Mouse (Mus musculus): ENCODE results near the gene Celf1.
"Not testable (repeated sequence)": the region's sequence is repeated elsewhere in the genome, so short reads cannot be mapped to it uniquely, and the experiment has no call there.

Celf1 gene

GRCm38 (mm10) chr2:90940233-90941229 is at the start of gene Celf1:
Gene Celf1, plus strand, starts transcription at chr2:90940382.
- DNase-seq (ENCODE audit: low spot score): peak; percentile 91

GRCm38 (mm10) chr2:90893673-90894298 is 46.4 kb upstream of the Celf1 start:
- DNase-seq (ENCODE audit: low spot score): no peak

DNA sequence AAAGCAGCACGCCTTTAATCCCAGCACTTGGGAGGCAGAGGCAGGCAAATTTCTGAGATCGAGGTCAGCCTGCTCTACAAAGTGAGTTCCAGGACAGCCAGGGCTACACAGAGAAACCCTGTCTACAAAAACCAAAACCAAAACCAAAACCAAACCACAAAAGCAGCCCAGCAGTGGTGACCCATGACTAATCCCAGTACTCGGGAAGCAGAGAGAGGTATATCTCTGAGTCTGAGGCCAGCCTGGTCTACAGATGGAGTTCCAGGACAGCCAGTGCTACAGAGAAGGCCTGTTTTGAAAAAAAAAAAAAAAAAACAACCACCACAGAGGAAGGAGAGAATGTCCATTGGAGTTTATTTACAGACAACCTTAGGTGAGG is 45.9 kb upstream of the Celf1 start:
- DNase-seq (ENCODE audit: low spot score): not testable (repeated sequence)

DNA sequence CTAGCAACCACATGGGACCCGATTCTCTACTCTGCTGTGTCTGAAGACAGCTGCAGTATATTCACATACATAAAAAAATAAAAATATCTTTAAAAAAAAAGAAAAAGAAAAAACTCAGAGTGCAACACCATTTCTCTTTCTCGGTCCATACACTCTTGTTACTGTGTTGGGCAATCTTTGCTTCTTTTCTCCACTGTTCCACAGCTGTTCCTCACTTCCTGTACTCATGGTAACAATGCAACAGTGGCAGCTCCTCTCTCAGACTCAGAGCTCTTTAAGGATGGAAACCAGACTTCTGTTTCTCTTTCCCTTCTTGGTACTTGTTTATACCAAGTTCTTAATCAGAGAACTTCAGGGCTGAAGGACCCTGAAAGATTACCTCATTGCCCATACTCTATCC is 36.8 kb upstream of the Celf1 start:
- no peak for DNase-seq (ENCODE audit: low spot score)

GRCm38 (mm10) chr2:90904076-90904855 is 35.9 kb upstream of the Celf1 start, which contains the start of the genes Kbtbd4 and Ndufs3:
Gene Kbtbd4, plus strand, starts transcription at chr2:90904740.
Gene Ndufs3, minus strand, starts transcription at chr2:90904827.
- DNase-seq (ENCODE audit: low spot score): peak; percentile 94

DNA sequence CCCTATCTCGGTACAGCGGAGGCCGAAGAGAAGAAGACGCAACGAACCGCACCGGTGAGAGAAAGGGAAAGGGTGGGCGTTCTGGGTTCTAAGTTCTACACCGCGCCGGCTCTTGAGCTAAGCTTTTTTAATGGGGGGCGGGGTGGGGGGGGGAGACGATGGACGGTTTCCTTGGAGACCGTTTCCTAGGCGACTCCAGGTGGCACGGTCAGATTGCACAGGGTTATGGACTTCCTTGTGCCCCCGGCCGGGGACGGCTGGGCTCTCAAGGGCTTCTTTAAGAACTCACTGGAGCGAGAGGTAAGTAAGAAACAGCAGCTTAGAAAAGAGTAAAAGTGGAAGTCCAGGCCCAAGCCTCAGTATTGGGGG is 35.3 kb upstream of the Celf1 start:
- DNase-seq (ENCODE audit: low spot score): no peak

- DNase-seq (ENCODE audit: low spot score): no peak
These were observed 33.5 kb upstream of the Celf1 start for GRCm38 (mm10) chr2:90906721-90907120.

DNA sequence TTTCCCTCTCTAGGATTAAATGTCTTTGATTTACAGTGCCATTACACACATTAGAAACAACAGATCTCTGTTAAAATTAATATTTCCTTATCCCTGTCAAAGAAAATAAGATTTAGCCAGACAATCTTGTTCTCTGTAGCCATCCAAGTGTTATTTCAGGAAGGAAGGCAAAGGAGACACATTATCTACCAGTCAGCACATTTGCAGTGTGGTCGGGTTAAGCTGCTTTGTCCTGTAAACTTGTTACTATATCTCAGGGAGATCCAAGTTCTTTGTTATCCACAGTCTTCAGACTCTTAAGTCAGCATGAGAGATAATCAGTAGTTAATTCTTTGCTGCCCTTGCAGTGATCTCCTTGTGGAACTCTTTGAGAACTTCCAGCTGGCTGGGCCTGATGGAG is 29.3 kb upstream of the Celf1 start:
- DNase-seq (ENCODE audit: low spot score): no peak

DNA sequence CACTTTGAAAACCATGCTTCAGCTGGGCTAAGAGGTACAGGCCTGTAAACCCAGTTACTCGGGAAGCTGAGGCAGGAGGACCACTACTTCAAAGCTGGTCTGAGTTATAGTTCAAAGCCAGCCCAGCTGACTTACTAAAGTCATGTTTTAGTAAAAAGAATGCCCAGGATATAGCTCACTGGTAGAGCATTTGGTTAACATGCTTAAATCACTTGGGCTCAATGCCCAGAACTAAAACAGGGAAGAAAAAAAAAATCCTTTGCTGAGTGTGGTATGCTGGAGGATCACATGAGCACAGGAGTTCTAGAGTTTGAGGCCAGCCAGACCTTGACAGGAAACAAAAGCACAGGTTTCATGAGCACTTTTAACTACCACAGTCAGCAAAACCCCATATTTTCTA is 28.5 kb upstream of the Celf1 start:
- no peak for DNase-seq (ENCODE audit: low spot score)

DNA sequence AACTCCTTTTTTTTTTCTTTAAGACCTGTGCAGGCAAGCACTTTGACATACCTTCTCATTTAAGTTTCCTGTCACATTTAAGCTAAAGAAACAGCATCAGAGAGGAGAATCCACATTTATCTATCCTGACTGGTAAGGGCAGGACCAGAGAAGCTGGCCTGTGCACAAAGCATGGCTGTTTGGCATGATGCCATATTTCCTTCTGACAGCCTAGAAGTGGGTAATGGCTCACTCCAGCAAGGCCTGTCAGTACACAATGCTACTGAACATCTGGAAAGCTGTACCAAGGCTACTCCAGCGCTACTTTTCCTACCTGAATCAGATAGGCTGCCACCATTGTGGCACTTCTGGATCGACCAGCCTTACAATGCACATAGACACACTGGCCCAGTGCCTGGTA is 26.5 kb upstream of the Celf1 start:
- no peak for DNase-seq (ENCODE audit: low spot score)

GRCm38 (mm10) chr2:90915516-90915915 is 24.7 kb upstream of the Celf1 start:
- DNase-seq (ENCODE audit: low spot score): no peak

DNA sequence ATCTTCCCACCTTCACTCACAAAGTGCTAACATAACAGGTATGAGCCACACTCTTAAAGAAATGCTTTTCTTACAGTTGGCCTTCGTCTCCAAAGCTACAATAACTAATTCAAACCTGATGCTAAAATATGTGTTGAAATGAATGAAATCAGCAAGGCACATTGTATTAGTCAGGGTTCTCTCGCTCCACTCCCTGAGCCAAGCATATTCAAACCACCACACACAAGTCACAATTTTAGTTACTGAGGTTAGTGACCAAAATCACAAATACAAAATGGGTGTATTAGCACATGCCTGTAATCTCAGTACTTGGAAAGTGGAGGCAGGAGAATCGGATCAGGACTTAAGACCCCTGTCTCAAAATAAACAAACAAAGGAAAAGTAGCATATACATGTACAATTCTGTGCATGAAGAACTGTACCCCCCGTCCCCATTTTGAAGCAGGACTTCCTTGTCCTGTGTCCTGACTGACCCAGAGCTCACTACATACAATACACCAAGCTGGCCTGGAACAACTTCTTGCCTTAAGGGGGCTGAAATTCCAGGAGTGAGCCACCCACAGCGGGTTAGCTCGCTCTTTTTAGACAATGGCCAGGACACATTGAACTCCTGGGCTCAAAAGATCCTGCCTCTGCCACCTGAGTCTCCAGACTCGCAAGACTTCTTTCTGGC is 23.5 kb upstream of the Celf1 start:
- DNase-seq (ENCODE audit: low spot score): no peak

- peak; percentile 75 for DNase-seq (ENCODE audit: low spot score)
These were observed 22.8 kb upstream of the Celf1 start for GRCm38 (mm10) chr2:90917233-90917998.

- DNase-seq (ENCODE audit: low spot score): no peak
These were observed 22.0 kb upstream of the Celf1 start for GRCm38 (mm10) chr2:90917999-90918698.

GRCm38 (mm10) chr2:90921178-90921577 is 19.0 kb upstream of the Celf1 start:
- DNase-seq (ENCODE audit: low spot score): no peak

DNA sequence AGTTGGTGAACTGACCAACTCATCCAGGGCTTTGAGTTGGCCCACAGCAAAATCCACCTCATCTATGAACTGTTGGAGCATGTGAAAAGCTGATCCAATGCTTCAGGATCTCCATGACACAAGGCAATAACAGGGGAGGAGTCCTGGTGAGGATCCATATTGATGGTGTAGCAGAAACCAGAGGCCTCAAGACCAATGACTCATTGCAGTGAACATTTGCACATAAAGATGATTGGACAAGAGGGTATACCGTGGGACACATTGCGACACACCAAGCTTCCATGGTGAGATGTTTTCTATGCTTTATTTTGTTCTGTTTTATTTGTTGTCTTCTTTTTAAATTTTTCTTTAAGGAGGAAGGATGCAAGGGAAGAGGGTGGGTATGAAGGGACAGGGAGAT is 17.5 kb upstream of the Celf1 start:
- no peak for DNase-seq (ENCODE audit: low spot score)

GRCm38 (mm10) chr2:90928566-90928965 is 11.6 kb upstream of the Celf1 start:
- DNase-seq (ENCODE audit: low spot score): no peak

- DNase-seq (ENCODE audit: low spot score): no peak
These were observed 8.4 kb upstream of the Celf1 start for GRCm38 (mm10) chr2:90931829-90932228.

DNA sequence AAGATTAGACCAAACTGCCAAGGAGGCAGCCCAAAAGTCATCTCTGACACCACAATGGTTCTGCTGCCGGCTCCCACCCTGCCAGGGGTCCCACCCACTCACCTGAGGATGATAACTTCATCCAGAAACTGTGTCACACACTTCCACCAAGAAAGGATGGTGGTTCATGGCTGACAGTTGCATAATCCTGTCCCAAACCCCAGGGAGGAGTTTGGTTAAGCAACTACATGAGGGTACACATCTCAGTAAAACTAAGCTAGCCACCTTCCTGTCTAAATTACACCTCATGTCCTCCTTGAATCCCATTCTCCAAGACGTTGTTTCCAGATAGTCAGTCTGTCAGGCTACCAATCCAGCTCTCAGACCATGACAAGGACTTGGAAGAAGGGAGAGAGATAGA is 7.9 kb upstream of the Celf1 start:
- DNase-seq (ENCODE audit: low spot score): no peak

DNA sequence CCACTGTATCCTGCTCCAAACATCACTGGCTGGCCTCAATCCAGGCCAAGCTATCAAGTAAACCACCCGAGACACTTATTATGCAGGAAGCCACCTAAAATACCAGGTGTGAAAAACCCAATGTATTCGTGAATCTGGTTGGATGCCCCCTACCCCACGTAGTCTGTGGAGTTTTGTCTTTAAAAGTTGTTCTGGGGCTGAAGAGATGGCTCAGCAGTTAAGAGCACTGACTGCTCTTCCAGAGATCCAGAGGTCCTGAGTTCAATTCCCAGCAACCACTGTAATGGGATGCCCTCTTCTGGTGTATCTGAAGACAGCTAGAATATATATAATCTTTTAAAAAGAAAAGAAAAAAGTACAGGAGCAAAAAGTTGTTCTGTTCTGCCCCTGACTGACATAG is 1.8 kb upstream of the Celf1 start:
- no peak for DNase-seq (ENCODE audit: low spot score)

DNA sequence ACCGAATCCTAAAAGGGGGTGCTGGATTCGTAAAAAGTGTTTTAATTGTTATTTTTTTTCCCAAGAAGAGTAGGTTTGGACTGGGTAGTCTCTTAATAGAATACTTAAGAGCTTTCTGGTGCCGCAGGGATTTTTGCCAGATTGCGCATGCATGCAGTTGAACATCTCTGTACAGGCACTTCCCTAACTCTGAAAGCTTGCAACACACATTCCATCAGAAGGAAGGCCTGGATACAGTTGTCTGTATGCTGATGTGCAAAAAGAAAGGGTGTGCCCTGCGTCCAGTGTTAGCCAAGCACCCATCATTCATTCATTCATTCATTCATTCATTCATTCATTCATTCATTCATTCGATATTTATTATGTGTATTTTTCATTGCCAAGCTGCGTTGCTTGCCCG is 432 bp upstream of the Celf1 start:
- DNase-seq (ENCODE audit: low spot score): no peak

Data from retina, embryonic 14.5 days (tissue).